Mouse (Mus musculus) hindbrain, embryonic 13.5 days (tissue): ENCODE data around the gene Rbbp9. TPM values are rescaled to one million over a fixed set of nuclear protein-coding genes. Genes with fewer than 3 reads are reported as not detected.

Experiments
- polyA plus RNA-seq: library from polyadenylated mRNA; unstranded; fragments of >200 nt; fragmentation: Nextera tagmentation; extraction: Ambion mirVana; gene quantifications from 2 replicates; pipeline ENCODE4 v1.2.1, GENCODE M21; 2015

Gene Rbbp9
- polyA plus RNA-seq, 1 experiment from 2014 or later, result 56.1 TPM

Other genes starting within 250 kb of the Rbbp9 start
- not detected in 2 replicates for gene Ovol2, start 218.7 kb downstream of the Rbbp9 start, polyA plus RNA-seq
- gene Kat14, start 181.9 kb downstream of the Rbbp9 start, polyA plus RNA-seq, result 29.6 and 33.3 TPM in 2 replicates
- gene Pet117, start 181.9 kb downstream of the Rbbp9 start, polyA plus RNA-seq, result 2.4 and 4.3 TPM in 2 replicates
- gene Dzank1, start 23.5 kb downstream of the Rbbp9 start, polyA plus RNA-seq, result 8.6 and 11.9 TPM in 2 replicates
- 28.5 and 28.6 TPM in 2 replicates for gene Polr3f, start 23.2 kb downstream of the Rbbp9 start, polyA plus RNA-seq
- gene Sec23b, start 5.4 kb upstream of the Rbbp9 start, polyA plus RNA-seq, result 75.8 and 80.2 TPM in 2 replicates
- 63.3 and 67.3 TPM in 2 replicates for gene Smim26, start 43.2 kb upstream of the Rbbp9 start, polyA plus RNA-seq
- 85.8 and 88.9 TPM in 2 replicates for gene Dtd1, start 49.0 kb upstream of the Rbbp9 start, polyA plus RNA-seq